Mouse (Mus musculus) liver, embryonic 14.5 days (tissue): ENCODE measurements around the gene Nedd4.

Source experiments
- CTCF ChIP-seq: IDR thresholded peaks from 2 replicates; pipeline ENCODE4 v1.5.1; 2016; ENCODE audit warnings: antibody characterized with exemption, low read depth, control low read depth
- EP300 ChIP-seq: IDR thresholded peaks from 2 replicates; pipeline ENCODE4 v1.6.1; 2016; ENCODE audit warnings: antibody characterized with exemption, low read depth

GRCm38 (mm10) chr9:72750272-72750671 lies 88.1 kb downstream of the Nedd4 start:
- TF ChIP-seq CTCF (no peak), EP300 (no peak)
